Mouse (Mus musculus) layer of hippocampus, adult 18-20 months (tissue): ENCODE results near the gene Lpp. TPM values are rescaled to one million over a fixed set of nuclear protein-coding genes. Genes with fewer than 3 reads are reported as not detected.
A peak's percentile ranks its signal among the peaks of the same experiment; 100 is the strongest.

Experiments used
- DNase-seq, 2 experiments: peaks; one replicate each; pipeline ENCODE4 v3.0.0; 2022; ENCODE audit warnings: low spot score in 2 of 2
- total RNA-seq, 2 experiments: library from RNA; stranded (reverse); gene quantifications; 2 replicates each; pipeline ENCODE4 v1.2.3; 2021

The Lpp gene
- total RNA-seq, 2 experiments from 2014 or later = 7.5 to 7.8 TPM

DNA sequence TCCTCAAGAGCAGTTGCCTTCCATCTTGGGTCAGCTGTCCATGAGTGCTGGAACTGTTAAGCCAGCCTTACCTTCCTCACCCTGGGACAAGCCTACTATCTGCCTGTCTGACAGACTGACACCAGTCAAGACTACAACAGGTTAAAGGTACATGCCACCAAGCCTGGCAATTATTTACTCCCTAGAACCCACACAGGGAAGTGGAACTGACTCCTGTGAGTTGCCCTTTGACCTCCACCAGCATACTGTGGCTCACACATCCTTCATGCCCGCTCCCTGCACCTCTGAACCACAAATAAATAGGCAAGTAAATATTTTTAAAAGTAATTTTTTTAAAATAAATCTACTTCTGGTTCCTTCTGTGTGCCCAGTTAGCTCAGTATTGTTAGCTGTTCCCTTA is 452.8 kb downstream of the Lpp start:
- DNase-seq = no peak

DNA sequence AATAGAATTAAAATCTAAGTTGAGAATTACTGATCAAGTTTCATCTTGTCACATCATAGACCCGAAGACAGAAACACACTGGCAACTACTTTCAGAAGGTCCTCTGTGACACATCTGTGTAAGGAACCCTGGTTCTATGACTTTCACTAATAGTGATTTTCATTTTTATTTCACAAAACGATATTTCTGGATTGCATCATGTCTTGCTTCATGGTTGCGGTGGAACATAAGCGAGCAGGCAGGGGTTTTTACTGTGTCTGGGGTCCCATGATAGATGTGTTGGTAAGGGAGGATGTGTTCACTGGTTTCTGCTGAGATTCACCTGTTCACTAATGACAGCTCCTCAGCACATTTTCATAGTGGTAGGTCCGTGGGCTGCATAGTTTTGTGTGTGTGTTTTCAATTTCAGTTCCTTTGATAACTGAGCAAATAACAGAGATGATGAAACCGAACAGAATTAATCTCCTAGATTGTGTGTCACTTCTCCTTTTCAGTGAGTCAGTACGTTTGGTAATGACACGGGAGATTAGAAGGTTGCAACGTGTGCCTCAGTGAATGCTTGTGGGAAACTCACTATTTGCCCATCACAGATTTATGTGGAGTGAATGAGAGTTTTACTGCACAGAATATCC is 466.3 kb downstream of the Lpp start:
- no peak for DNase-seq

DNA sequence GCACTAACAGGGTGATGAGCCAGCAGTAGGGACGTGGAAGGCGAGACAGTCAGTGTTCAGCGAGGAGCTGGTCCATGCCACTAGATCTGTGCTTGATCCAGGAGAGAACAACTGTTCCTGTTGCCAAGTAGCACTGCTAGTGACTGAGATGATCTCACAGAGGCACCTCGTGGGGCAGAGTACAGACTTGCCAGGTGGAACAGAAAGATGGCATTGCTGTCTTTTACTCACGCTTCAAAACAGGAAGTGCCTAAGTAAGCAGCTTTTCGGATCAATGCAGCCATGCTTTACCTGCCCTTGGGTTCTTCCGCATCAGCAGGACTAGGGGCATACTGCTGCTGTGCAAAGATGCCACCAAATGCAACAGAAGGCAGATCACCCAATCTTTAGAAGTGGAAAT is 467.1 kb downstream of the Lpp start:
- DNase-seq = no peak

DNA sequence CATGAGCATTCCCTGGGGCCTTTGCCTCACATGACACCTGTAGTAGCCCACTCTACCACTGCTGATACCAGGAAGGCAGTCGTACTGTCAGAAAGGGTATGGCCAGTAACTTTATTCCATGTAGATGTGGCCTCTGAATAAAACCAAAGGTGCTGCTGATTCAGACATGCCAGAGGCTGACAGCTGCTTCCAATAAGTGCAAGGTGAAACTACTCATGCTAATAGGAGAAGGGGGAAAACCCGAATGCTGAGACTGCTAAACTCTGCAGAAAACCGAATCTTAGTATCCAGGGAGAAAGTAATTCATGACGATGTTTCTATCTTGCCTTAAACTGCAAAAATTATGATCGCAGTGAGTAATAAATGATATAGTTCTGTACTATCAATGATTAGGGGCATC is 468.1 kb downstream of the Lpp start:
- DNase-seq = no peak

DNA sequence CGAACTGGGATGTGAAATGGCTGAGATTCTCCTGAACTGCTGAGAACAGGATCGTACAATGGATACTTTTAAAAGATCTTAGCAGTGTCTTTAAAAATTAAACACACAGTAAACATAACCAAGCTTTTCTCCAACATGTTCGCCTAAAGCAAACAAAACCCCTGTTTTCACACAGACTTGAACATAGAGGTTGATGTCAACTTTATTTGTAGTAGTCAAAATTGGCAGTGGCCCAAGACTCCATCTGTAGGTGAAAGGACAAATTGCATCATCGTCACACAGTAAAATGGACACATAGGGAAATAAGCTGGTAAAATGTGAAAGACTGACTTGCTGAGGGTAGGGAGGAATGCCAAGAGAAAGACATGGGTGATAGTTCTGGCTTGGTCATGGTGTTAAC is 480.9 kb downstream of the Lpp start:
- DNase-seq = no peak

DNA sequence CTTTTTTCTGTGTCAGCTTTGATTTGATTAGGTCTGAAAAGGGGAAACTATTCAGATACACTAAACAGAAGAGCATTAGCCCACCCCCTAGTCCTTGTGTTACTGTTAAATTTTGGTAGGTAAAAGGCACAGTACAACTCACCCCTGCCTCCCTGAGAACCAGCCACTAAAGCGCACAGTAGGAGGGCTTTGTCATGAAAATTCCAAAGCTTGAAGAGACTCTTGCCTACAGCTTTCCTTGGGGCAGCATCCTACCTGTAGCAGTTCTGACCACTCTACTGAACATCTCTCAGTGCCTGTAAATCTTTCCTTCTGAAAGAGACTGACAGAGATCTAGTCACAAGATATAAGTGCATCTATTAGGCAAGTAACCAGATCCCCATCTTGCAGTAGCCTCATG is 482.4 kb downstream of the Lpp start:
- no peak for DNase-seq

DNA sequence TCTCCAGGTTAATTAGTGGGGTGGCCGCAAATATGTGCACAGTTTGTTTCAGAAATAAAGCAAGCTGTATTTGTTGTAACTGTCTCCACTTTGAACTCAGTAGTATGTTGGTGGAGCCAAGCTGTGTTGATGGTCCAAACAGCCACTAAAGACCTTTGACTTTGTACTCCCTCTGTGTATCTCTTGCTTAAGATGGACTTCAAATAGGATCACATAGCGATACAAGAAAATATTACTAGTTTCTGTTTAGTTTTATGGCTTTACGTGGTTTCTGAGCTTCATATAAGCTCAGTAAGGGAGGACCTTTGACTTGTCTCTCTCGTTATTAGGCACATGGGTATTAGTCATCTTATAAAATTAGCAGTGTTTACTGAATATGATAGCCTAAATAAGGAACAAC is 485.7 kb downstream of the Lpp start:
- DNase-seq = no peak

DNA sequence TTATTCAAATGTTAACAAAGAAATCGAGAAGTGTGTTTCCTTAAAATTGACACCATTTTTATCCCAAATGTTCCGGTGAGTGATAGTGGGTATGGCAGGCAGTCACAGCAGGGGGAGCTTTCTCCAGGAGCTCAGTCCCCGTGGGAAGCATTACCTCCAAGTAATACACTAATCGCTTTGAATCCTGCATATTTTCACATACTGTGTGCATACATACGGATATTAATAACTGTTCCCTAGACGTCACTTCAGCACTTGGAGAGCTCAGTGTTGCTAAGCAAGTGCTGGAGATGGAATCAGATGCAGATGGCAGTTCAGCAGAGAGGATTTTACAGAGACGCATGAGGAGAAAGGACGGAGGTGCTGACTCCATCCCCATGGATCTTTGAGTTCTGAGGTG is 487.4 kb downstream of the Lpp start:
- DNase-seq = peak; percentile 6 to 53

DNA sequence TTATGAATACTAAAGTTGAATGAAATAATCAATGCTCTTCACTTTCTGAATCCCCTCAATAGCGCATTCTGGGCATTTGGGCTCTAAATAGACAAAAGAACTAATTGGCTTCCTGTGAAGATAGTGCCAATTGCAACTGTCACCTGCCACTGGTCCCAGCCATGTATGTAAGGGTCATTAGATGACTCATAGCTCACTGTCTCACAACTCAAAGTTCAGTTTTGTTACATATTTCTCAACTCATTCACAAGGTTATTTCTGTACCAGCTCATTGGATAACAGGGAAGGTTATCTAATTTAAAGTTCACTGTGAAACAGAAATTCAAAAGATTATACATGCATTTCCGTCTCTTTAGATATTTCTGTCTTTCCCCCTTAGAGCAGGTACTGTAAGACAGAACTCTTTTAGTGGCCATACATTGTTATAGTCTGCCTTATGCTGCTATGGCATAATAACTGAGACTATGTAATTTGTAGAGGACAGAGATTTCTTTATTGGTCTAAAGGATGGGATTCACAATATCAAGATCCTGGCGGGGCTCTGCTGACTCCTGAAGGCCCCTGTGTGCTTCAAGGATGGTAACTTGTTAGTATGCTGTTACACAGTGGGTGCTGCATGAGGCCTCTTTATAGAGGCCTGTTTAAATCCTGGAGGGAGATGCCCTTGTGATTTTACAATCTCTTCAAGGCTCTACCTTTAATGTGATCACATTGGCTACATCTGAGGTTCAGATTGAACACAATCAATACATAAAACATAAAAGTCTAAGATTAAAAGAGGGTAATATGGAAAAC is 488.9 kb downstream of the Lpp start:
- no peak for DNase-seq

DNA sequence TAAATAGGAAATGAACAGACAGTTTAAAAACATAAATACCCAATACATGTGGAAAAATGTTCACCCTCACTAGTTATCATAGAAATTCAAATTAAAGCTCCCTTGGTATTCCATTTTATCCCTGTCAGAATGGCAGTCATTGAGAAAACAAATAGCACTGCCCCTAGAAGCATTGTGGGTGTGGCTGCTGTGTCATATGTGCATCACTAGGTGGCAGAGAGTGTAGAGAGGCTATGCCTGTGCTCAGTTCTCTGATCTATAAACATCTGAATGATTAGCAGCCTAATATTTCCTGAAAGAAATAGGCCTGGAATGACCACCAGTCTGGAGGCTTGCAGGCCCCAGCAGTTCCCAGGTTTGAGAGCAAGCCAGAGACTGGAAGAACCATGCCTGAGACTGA is 490.7 kb downstream of the Lpp start:
- no peak for DNase-seq

DNA sequence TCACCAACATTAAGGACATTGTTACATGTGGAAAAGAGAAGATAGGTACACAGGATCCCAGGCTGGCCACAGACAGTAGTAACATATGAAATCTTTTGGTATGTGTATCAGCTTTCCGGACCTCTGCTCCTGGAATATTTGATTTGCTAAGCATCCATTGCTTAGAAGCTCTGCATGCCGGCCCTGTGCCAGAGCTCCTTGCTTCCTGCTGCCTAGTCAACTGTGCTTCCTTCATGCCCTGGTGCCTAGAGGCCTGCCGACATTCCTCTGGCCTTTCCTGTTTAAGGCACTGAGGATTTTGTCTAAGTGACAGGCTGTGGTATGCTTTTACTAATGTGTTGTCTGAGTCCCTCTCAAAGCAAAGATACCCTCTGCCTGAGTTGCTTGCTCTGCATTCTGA is 493.0 kb downstream of the Lpp start:
- DNase-seq = no peak

DNA sequence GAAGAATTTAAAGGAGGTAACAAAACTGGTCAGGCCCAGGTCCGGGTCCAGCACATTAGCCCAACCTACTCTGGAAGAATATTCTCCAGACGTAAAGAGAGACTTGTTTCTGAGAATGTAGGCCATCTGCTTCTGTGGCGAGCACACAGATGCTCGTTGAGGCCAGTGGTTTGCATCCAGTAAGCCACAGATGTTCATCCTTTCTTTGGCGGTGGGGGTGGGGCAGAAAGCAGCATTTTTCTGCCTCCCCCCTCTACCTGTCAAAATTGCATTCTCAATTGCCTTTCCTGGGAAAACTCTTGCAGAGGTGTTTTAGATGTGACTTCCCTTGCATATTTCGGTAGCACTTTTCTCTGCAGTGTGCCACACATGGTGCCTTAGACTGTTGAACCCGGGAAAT is 493.6 kb downstream of the Lpp start:
- DNase-seq = no peak

DNA sequence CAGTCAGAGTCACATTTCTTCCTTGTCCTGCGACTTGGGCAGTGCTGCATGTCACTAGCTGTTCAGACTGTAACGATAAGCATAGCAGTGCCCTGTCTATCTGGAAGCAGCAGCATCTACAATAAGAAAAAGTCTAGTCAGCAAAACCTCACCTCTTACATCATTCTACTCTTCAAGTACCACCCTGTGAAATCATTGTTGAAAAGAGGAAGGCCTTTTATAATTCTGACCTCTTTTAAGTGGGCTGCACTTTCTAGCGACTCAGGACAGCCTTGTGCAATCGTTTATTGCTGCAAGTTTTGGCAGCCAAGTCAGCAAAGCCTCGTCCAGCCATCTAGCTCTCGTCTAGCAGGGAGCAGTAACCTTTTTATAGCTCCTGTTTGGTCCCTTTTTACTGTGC is 498.1 kb downstream of the Lpp start:
- no peak for DNase-seq

DNA sequence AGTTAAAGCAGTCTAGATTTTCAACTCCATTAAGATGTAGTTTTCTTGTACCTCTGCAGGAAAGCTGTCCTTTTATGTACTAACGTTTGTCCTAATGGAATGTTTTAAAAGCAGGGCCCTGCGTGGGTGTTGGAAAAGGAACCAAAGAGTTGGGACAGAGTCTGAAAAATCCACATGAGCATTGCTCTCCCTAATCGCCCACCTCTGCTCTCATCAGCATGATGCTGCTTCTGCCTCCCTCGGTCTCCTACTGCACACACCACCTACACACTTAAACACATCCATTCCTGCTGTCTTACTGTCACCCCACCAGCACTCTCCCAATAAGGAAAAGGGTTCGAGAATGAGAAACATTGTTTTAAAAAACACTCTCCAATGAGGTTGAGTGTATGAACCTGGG is 501.9 kb downstream of the Lpp start:
- DNase-seq = peak; percentile 20 to 55

DNA sequence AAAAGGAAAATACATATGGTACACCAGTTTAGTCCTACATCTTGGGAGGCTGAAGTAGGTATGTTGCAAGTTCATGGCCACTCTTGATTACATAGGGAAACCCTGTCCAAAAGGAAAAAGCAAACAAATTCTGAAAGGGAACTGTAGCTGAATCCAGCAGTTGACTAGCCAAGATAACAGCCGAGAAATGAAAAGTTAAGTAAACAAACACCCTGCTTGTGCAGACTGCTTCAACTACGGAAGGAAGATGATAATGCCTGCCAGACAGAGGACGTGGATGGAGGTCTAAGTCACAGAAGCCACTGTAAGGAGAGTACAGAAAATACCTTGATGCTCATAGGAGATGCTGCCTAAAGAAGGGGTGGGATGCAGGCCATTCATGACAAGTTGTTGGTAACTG is 504.3 kb downstream of the Lpp start:
- no peak for DNase-seq

DNA sequence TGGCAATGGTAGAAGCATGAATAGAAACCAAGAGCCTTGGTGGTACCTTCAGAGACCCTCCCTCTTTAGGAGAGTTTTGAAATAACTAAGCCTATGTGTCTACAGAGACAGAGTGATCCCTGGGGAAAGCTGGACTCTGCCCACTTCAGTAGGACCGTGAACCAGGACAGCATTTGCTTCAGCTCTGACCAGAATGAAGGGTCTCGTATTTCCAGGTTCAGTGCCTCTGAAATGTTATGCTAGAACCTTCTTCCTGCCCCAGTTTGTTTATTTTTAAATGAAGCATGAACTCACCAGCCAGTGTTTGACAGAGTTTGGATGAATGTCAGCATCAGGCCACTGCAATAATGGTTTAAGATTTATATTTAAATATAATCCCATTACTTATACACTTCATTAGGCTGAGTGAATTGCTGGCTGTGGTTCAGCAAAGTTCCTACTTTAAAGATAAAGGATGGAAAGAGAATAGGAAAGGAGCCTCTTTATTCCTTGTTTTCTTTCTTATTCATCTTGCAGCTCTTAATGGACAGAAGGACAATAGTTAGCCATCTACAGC is 507.0 kb downstream of the Lpp start:
- DNase-seq = no peak

DNA sequence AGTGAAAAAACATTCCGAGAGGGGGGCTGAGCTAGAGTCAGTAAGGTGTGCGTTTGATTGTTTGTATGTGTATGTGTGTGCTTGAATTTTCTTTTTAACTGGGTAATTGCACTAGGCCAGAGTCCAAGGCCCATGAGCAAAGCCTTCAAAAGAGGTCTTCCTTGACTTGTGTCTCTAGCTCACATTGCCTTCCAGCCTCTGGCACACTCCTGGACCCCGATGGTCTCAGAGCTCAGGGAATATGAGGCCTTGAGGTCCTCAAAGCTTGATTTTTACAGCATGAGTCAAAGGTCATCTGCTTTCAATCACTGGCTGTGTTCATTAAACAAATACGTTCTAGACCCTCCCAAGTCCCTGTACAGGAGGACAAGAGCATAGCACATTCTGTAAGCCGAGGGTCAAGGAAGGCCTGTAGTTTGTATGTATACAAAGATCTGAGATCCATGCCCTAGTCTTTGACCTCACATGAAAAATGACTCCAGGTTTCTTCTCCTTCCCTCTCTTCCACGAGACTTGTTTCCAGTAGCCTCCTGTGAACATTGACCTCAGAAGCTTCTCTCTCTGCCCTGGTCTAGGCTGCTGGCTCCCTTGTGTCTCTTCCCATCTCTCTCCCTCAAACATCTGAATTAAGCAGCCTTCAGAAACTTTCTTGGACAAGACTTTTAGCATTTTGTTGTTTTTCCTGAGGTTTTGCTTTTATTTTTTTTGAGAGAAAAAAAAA is 508.0 kb downstream of the Lpp start:
- DNase-seq = no peak

DNA sequence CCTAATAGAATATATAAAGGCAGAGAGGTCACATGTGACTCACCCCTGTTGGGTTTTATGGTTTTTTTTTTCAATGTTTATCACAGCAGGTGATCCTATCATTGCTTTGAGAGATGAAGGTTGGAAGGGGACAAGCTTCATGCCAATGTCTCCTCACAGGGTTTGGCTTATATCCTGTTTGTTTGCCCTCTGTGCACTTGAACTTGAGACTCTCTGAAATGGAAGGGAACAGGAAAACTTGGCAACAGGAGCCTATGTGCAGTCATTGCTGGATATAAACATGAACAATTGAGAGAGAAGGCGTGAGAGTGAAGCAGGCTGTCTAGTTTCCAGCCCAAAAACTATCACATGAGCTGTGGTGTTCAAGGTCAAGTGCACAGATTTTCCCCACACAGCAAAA is 508.8 kb downstream of the Lpp start:
- no peak for DNase-seq

DNA sequence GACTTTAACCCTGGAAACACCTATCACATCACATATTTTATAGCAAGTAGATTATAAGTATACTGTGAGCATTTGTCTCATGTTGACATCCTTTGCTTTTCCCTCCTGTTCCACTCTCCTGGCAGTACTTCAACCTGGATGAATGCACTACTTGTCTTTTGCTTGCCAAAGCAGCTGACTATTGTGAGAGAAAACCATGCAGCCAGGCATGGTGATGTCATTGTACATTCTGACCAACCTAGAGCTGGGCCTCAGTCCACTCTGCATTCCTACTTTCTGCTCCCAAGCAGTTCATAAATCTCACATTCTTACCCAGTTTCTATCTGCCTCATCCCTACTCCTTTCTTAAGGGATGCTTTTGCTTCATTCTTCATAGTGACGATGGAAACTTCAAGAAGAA is 515.6 kb downstream of the Lpp start:
- DNase-seq = peak in 1 of 2 experiments; percentile 47

DNA sequence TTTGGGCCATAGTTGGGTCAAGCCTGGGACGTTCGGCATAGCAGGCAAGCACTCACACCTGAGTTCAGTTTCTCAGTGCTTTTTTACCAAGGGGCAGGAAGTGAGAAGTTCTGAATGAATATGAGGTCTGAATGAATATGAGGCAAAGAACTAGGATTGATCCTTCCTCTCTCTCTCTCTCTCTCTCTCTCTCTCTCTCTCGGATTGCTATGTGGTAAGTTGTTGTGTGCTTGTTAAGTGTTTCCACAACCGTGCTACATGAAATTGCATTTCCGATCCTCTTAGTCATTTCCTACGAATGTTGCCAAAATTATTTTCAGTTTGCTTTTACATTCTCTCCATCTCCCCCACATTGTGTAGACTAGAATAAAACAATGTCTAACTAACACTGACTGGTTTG is 517.0 kb downstream of the Lpp start:
- DNase-seq = no peak

DNA sequence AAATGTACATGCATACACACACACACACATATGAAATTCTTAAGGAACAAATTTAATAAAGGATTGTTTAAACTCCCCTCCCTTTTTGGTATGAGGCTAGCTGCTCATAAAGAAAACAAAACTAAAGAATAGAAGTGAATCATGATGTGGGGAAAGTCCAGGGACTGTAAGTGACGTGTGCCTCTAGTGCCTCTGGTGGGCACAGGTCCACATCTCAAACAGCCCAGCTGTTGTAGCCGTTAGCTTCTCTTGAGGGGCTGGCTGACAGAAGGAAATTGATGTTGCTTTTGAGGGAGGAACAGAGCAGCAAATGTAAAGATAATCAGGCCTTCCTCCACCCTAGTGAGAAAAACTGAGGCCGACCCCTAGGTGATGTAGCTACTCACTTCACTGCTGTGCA is 517.5 kb downstream of the Lpp start:
- DNase-seq = no peak

DNA sequence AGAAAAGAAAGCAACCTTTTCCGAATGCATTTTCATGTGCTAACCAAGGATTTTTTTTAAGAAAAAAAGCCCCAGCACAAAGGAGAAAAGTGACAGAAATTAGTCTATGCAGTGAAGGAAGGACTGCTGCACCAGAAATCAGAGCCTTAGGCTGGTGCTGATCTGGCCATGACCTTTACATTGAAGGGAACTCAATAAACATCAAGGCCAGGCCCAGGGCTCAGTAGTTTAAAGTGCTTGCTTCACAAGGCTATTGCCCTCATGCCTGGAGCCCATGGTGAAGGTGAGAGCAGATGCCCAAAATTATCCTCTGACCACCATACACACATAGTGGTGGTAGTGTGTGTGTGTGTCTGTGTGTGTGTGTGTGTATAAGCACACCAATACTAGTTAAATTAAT is 519.1 kb downstream of the Lpp start:
- DNase-seq = no peak
